Mouse (Mus musculus) kidney, postnatal 10 days (tissue): ENCODE data around the gene Gm5134.

Source experiments
- DNase-seq: peaks from one replicate; pipeline ENCODE4 v3.0.0; 2021; ENCODE audit warnings: mixed read lengths

The Gm5134 gene

DNA sequence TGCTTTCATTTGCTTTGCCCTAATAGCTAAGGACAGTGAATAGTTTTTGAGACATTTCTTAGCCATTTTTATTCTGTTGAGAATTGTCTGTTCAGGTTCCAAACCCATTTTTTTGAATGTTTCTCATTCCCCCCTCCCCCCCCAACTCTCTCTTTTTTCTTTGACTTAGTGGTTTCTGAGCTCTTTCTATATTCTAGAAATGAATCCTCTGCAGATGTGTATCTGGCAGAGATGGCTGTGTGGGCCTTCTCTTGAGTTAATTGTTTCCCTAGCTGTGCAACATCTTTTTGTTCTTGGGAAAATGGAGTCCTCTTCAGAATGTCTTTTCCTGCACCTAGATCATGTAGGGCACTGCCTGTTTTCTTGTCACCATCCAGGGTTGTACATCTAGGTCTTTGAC, 81.0 kb downstream of the Gm5134 start:
- no peak for DNase-seq

- no peak for DNase-seq
Observed at GRCm38 (mm10) chr10:76036962-76037361, 82.6 kb downstream of the Gm5134 start.

DNA sequence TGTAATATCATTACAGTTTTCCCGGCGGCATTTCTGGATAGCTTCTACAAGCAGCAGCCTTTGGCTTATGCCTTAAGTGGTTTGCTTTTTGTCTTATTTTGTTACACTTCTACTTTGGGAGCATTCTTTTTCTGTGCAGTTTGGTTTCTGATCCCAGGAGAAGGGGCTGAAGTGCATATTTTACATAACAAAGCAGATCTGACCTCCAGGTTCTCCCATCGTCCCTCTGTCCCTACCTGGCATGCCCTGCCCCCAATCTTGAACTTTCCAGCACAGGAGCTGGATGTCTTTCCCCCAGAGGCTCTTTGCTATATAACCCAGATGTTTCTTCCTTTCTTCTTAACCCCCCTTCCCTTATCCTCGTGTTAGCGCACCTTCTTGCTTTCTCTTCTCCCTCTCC, 91.0 kb downstream of the Gm5134 start:
- no peak for DNase-seq

GRCm38 (mm10) chr10:76046754-76047153, 92.4 kb downstream of the Gm5134 start:
- no peak for DNase-seq

GRCm38 (mm10) chr10:76047182-76047869, 93.0 kb downstream of the Gm5134 start:
- no peak for DNase-seq

DNA sequence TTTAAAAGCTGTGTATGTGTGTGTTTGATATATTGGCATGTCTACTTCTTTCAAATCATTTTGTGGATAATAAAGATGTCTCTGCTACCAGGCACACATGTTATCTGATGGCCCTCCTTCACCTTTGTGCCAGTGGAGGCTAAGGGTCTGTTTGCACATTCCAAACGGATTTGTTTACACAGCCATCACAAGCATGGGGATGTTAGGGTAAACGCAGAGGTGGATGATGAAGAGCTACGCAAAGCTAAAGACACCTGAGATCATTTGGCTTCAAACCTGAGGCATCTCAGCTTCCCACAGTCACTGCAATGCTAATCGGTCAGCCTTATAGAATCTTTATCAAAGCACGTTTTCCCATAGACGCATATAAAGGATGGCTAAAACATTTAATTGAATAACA, 94.7 kb downstream of the Gm5134 start:
- no peak for DNase-seq

- no peak for DNase-seq
Observed at GRCm38 (mm10) chr10:76051860-76052259, 97.5 kb downstream of the Gm5134 start.
